Mouse (Mus musculus) kidney, adult 2 months (tissue): ENCODE measurements at regions not wholly inside any gene's neighbourhood (a gene's known extent, or its start where the extent isn't known, plus 50 kb on each side); places are given as distances from the start of the nearest gene placed in this dataset.

Experiments used
- CTCF ChIP-seq: fragments of 200-500 bp; conservative IDR thresholded peaks from 2 replicates; pipeline ENCODE4 v1.5.1; 2011; ENCODE audit warnings: low read depth, mild to moderate bottlenecking, control low read depth, low read length, moderate library complexity, mixed read lengths; ENCODE audit not compliant: insufficient read depth, insufficient read length
- POLR2A ChIP-seq: fragments of 200-500 bp; IDR thresholded peaks from one replicate; pipeline ENCODE4 v1.6.1; 2011; ENCODE audit warnings: low read depth, low read length, control low read depth

GRCm38 (mm10) chr13:78998855-78999254, 799.3 kb upstream of the Nr2f1 start:
- no peak for TF ChIP-seq CTCF
- no peak for TF ChIP-seq POLR2A
